Mouse (Mus musculus): ENCODE measurements around the gene Lrrc19.
A peak's percentile ranks its signal among the peaks of the same experiment; 100 is the strongest.
"Not testable (repeated sequence)": the region's sequence is repeated elsewhere in the genome, so short reads cannot be mapped to it uniquely, and the experiment has no call there.

The Lrrc19 gene

GRCm38 (mm10) chr4:94649920-94650319 is at the start of gene Lrrc19:
Lrrc19 (minus strand) TSS chr4:94650144.
- no peak for DNase-seq (ENCODE audit: low read depth, low spot score)

- DNase-seq (ENCODE audit: low read depth, low spot score) = no peak
Measured at GRCm38 (mm10) chr4:94696368-94696767, 46.4 kb upstream of the Lrrc19 start.

GRCm38 (mm10) chr4:94692175-94692574 is 42.2 kb upstream of the Lrrc19 start:
- DNase-seq (ENCODE audit: low read depth, low spot score) = no peak

GRCm38 (mm10) chr4:94691078-94691477 is 41.1 kb upstream of the Lrrc19 start:
- DNase-seq (ENCODE audit: low read depth, low spot score) = no peak

- not testable (repeated sequence) for DNase-seq (ENCODE audit: low read depth, low spot score)
Measured at GRCm38 (mm10) chr4:94689804-94690203, 39.9 kb upstream of the Lrrc19 start.

- no peak for DNase-seq (ENCODE audit: low read depth, low spot score)
Measured at GRCm38 (mm10) chr4:94683305-94683704, 33.4 kb upstream of the Lrrc19 start.

GRCm38 (mm10) chr4:94682029-94682428 is 32.1 kb upstream of the Lrrc19 start:
- DNase-seq (ENCODE audit: low read depth, low spot score) = no peak

- DNase-seq (ENCODE audit: low read depth, low spot score) = no peak
Measured at GRCm38 (mm10) chr4:94681181-94681580, 31.2 kb upstream of the Lrrc19 start.

GRCm38 (mm10) chr4:94680662-94681061 is 30.7 kb upstream of the Lrrc19 start:
- DNase-seq (ENCODE audit: low read depth, low spot score) = no peak

- DNase-seq (ENCODE audit: low read depth, low spot score) = peak; percentile 22
Measured at GRCm38 (mm10) chr4:94669718-94670117, 19.8 kb upstream of the Lrrc19 start.

- not testable (repeated sequence) for DNase-seq (ENCODE audit: low read depth, low spot score)
Measured at GRCm38 (mm10) chr4:94650426-94651175, 657 bp upstream of the Lrrc19 start.

GRCm38 (mm10) chr4:94643141-94643540 is 6.8 kb downstream of the Lrrc19 start:
- no peak for DNase-seq (ENCODE audit: low read depth, low spot score)

- no peak for DNase-seq (ENCODE audit: low read depth, low spot score)
Measured at GRCm38 (mm10) chr4:94620077-94620476, 29.9 kb downstream of the Lrrc19 start.

GRCm38 (mm10) chr4:94614627-94615006 is 35.3 kb downstream of the Lrrc19 start:
- no peak for DNase-seq (ENCODE audit: low read depth, low spot score)

- DNase-seq (ENCODE audit: low read depth, low spot score) = peak; percentile 94
Measured at GRCm38 (mm10) chr4:94613972-94614626, 35.8 kb downstream of the Lrrc19 start, which contains the start of gene Ift74. Ift74 (plus strand) TSS chr4:94614491.

- DNase-seq (ENCODE audit: low read depth, low spot score) = no peak
Measured at GRCm38 (mm10) chr4:94610339-94610738, 39.6 kb downstream of the Lrrc19 start.

GRCm38 (mm10) chr4:94605591-94605990 is 44.4 kb downstream of the Lrrc19 start:
- DNase-seq (ENCODE audit: low read depth, low spot score) = no peak

- DNase-seq (ENCODE audit: low read depth, low spot score) = no peak
Measured at GRCm38 (mm10) chr4:94604452-94605019, 45.4 kb downstream of the Lrrc19 start.

- DNase-seq (ENCODE audit: low read depth, low spot score) = peak; percentile 87
Measured at GRCm38 (mm10) chr4:94603031-94603629, 46.8 kb downstream of the Lrrc19 start, which contains the start of gene Plaa. Plaa (minus strand) TSS chr4:94603244.

GRCm38 (mm10) chr4:94602496-94603030 is 47.4 kb downstream of the Lrrc19 start:
- no peak for DNase-seq (ENCODE audit: low read depth, low spot score)

GRCm38 (mm10) chr4:94601395-94601794 is 48.5 kb downstream of the Lrrc19 start:
- no peak for DNase-seq (ENCODE audit: low read depth, low spot score)

GRCm38 (mm10) chr4:94592709-94593108 is 57.2 kb downstream of the Lrrc19 start:
- no peak for DNase-seq (ENCODE audit: low read depth, low spot score)

All from embryo, embryonic 11.5 days (tissue).